Mouse (Mus musculus): Measurements from ENCODE around the gene Gm4131. TPM values are rescaled to one million over a fixed set of nuclear protein-coding genes. Genes with fewer than 3 reads are reported as not detected.

Gm4131 gene
- total RNA-seq, 2 experiments from 2014 or later: not detected

DNA sequence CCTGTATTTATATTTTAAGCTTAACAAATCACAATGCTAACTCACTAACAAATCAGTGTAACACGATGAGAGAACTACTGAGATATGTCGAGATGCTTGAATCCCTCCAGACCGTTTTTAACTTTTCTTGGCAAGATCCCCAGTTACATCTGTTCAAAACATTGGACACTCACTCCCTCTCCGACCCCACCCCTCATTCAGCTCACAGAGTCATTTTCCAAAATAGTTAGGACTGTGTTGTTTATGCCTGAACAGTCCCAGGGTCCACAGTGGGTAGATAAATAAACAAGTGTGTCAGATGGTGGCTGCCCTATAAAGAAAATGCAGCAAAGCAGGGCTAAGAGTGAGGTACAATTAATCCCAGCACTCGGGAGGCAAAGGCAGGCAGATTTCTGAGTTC, 29.7 kb downstream of the Gm4131 start:
- Histone ChIP-seq H3K4me3 (no peak overlapping the region), H3K27ac (no peak overlapping the region)
- TF ChIP-seq CTCF (conservative IDR thresholded peaks at IDR 0.05): no peak
- DNase-seq (ENCODE audit: low spot score in 2 of 2): no peak

DNA sequence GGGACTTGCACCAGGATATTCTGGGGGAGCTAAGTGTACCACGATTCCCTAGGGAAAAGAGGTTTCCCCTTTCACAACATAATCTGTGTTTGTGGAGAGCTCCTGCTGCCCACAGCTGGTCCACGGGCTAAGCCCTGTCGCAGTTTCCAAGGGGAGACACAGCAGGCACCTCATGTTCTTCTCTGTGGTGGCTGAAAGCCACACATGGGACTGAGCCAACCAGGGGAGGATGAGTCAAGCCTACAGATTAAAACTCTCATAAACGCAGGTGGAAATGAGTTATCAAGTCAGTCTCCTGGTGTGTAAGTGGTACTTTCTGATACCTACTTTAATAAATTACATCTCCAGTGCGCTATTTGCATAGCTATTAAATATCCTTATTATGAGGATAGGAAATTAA, 30.6 kb downstream of the Gm4131 start:
- Histone ChIP-seq H3K4me3 (no peak overlapping the region), H3K27ac (no peak overlapping the region)
- no peak for DNase-seq (ENCODE audit: low spot score in 2 of 2)
- no peak for TF ChIP-seq CTCF (conservative IDR thresholded peaks at IDR 0.05)

DNA sequence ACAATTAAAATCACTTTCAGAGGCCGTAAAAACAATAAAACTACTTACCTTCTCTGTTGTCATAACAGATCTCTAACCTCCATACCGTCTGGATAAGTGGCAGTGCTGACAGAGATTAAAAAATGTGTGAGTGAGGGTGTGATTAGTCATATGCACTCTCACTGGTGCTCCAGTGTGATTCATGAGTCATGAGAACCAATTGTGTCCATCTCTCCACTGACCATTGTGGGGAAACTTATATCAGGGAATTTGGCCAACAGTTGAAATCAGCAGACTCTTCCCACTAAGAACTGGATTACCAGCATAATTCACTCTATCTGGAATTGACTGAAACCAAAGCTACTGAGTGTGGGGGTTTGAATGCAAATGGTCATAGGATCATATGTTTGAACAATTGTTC, 35.8 kb downstream of the Gm4131 start:
- TF ChIP-seq CTCF (conservative IDR thresholded peaks at IDR 0.05): no peak
- H3K4me3 ChIP-seq: no peak overlapping the region
- no peak overlapping the region for H3K27ac ChIP-seq
- DNase-seq (ENCODE audit: low spot score in 2 of 2): no peak

DNA sequence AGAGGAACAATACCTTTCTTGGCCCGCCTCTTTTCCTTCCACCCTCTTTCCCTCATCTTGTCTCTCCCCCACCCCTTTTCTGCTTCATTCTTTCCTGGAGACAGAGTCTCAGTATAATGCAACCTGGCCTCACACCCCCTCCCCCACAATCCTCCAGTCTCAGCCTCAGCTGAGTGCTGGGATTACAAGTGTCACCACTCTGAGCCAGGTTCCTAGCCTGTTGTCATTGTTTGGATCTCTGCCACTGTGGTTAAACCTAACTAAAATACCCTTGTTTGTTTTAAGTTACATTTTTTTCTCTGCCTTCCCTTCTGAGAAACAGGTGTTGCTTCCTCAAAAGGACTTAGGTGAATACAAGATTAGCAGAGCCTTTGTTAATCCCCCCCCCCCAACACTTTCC, 53.9 kb downstream of the Gm4131 start:
- Histone ChIP-seq H3K4me3 (no peak overlapping the region), H3K27ac (no peak overlapping the region)
- DNase-seq (ENCODE audit: low spot score in 2 of 2): no peak
- no peak for TF ChIP-seq CTCF (conservative IDR thresholded peaks at IDR 0.05)

DNA sequence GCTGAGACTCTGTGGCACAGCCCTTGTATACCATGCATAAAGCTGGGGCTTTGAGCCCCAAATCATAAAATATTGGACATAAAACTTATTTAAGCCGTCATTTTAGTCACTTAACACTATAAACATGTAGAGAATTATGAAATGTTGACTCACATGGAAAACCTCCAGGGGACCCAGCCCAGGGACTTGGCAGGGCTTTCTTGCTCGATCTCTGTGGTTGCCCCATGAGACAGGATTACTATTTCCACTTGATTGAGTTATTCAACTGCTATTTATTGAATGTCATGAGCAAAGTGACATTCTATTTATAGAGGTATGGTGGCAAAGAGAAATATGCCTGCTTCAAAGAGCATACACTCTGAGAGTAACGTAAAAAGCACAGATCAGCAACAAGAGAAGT, 57.4 kb downstream of the Gm4131 start:
- H3K27ac ChIP-seq: no peak overlapping the region
- no peak overlapping the region for H3K4me3 ChIP-seq
- TF ChIP-seq CTCF (conservative IDR thresholded peaks at IDR 0.05): no peak
- DNase-seq (ENCODE audit: low spot score in 2 of 2): no peak

GRCm38 (mm10) chr14:62506261-62506660, 60.5 kb downstream of the Gm4131 start:
- Histone ChIP-seq H3K27ac (no peak overlapping the region), H3K4me3 (no peak overlapping the region)
- TF ChIP-seq CTCF (conservative IDR thresholded peaks at IDR 0.05): no peak
- no peak for DNase-seq (ENCODE audit: low spot score in 2 of 2)

DNA sequence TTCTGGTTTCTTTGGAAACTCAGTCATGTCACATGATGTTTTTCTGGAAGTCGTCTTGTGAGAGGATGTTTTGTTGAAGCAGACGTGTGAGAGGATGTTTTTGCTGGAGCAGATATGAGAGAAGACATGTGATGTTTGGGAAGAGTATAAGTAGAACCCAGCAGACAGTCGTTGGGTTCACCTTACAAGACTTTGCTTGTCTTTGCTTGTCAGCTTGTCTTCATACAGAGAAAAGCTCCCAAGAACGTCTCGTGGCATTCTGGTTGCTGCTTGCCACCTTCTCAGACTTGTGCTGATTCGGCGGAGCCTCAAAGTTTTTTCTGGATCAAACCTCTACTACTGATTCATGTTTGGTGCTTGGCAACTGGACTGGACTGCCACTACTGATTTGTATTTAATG, 69.3 kb downstream of the Gm4131 start:
- H3K27ac ChIP-seq: no peak overlapping the region
- DNase-seq (ENCODE audit: low spot score in 2 of 2): no peak
- H3K4me3 ChIP-seq: no peak overlapping the region
- TF ChIP-seq CTCF (conservative IDR thresholded peaks at IDR 0.05): no peak

GRCm38 (mm10) chr14:62496501-62496900, 70.2 kb downstream of the Gm4131 start:
- Histone ChIP-seq H3K27ac (no peak overlapping the region), H3K4me3 (no peak overlapping the region)
- TF ChIP-seq CTCF (conservative IDR thresholded peaks at IDR 0.05): no peak
- no peak for DNase-seq (ENCODE audit: low spot score in 2 of 2)

DNA sequence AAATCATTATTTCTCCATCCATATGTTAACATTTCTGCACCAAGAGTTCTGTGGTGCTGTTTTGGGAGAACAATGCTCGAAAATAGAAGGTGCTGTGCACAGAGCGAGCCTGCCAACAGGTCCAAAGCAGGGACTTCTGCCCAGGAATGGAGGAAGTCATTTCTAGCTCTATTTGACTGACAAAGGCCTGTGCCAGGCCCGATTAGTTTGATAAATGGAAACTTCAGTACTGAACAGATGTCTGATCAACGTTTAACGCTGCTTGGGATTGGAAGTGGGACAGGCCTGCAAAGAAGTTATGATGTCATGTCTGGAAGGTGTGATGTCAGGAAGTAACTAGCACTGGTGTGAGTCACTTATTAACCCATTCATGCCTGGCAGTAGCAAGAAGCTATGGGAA, 73.3 kb downstream of the Gm4131 start:
- H3K27ac ChIP-seq: peak overlapping the region; percentile 21; the same call in 1 of the 2 replicates
- DNase-seq (ENCODE audit: low spot score in 2 of 2): no peak
- H3K4me3 ChIP-seq: no peak overlapping the region
- TF ChIP-seq CTCF (conservative IDR thresholded peaks at IDR 0.05): no peak

DNA sequence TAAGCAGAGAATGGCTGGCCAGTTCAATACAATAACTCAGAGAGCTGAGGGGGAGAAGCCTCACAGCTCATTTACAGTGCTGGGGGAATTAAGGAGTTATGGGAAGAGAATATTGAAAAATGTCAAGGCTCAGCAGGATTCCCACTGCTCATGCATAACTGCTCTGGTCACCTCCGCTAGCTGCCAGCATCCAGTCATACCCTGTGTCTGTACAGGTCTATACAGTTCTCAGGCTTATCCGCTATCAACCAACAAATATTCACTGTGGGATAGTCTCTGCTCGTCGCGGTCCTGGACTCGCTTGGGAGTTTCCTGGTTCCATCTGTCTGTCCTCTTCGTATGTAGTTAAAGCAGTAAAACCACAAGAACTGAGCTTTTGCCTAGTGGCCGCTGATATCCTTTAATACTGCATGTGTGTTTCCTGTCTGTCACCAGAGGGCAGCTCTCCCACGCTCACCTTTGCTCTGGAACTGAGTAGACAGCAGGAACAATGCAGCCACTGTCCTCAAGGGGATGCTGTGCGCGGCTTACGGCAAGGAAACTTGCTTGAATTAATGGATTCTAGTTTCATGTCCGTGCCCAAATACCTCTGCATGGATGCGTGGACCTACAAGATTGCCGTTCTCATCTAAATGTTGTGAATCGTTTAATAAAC, 74.4 kb downstream of the Gm4131 start:
- TF ChIP-seq CTCF (conservative IDR thresholded peaks at IDR 0.05): peak; percentile 97
- H3K27ac ChIP-seq: no peak overlapping the region
- DNase-seq (ENCODE audit: low spot score in 2 of 2): peak; percentile 63 to 74
- H3K4me3 ChIP-seq: no peak overlapping the region

- TF ChIP-seq CTCF (conservative IDR thresholded peaks at IDR 0.05): no peak
- no peak for DNase-seq (ENCODE audit: low spot score in 2 of 2)
- Histone ChIP-seq H3K4me3 (no peak overlapping the region), H3K27ac (no peak overlapping the region)
These were observed 78.5 kb downstream of the Gm4131 start for GRCm38 (mm10) chr14:62488270-62488669.

GRCm38 (mm10) chr14:62481381-62481780, 85.3 kb downstream of the Gm4131 start:
- no peak for DNase-seq (ENCODE audit: low spot score in 2 of 2)
- TF ChIP-seq CTCF (conservative IDR thresholded peaks at IDR 0.05): no peak
- H3K4me3 ChIP-seq: no peak overlapping the region

GRCm38 (mm10) chr14:62479395-62479794, 87.3 kb downstream of the Gm4131 start:
- no peak overlapping the region for H3K27ac ChIP-seq
- no peak for DNase-seq (ENCODE audit: low spot score in 2 of 2)
- no peak for TF ChIP-seq CTCF (conservative IDR thresholded peaks at IDR 0.05)
- H3K4me3 ChIP-seq: no peak overlapping the region

More at GRCm38 (mm10) chr14:62481381-62481780, 85.3 kb downstream of the Gm4131 start:
- H3K27ac ChIP-seq: no peak overlapping the region

GRCm38 (mm10) chr14:62474481-62474880, 92.2 kb downstream of the Gm4131 start:
- TF ChIP-seq CTCF (conservative IDR thresholded peaks at IDR 0.05): peak; percentile 32
- no peak for DNase-seq (ENCODE audit: low spot score in 2 of 2)
- H3K27ac ChIP-seq: no peak overlapping the region
- no peak overlapping the region for H3K4me3 ChIP-seq
